Mouse (Mus musculus) hindbrain, embryonic 15.5 days (tissue): ENCODE results near the gene Nup107. TPM values are rescaled to one million over a fixed set of nuclear protein-coding genes. Genes with fewer than 3 reads are reported as not detected.
"Not testable (repeated sequence)": the region's sequence is repeated elsewhere in the genome, so short reads cannot be mapped to it uniquely, and the experiment has no call there.

Experiments
- ATAC-seq: fragments of 200-750 bp; cut with Nextera tagmentation; 2 replicates; pipeline ENCODE4 v1.8.0; 2017; ENCODE audit warnings: low read depth, moderate number of reproducible peaks, moderate TSS enrichment; ENCODE audit not compliant: low FRiP score
- H3K27ac ChIP-seq: fragments of 300-500 bp; sonication (generic); replicated peaks from 2 replicates; pipeline ENCODE4 v1.5.1; 2015; ENCODE audit warnings: mild to moderate bottlenecking, inconsistent platforms
- H3K27me3 ChIP-seq: fragments of 300-500 bp; sonication (generic); 2 replicates; pipeline ENCODE4 v1.6.1; 2015; ENCODE audit warnings: control low read depth, inconsistent platforms
- H3K36me3 ChIP-seq: fragments of 300-500 bp; sonication (generic); 2 replicates; pipeline ENCODE4 v1.6.1; 2015; ENCODE audit warnings: control low read depth, inconsistent platforms
- H3K4me1 ChIP-seq: fragments of 300-500 bp; sonication (generic); replicated peaks from 2 replicates; pipeline ENCODE4 v1.6.1; 2015; ENCODE audit warnings: control low read depth, inconsistent platforms
- H3K4me2 ChIP-seq: fragments of 300-500 bp; sonication (generic); 2 replicates; pipeline ENCODE4 v1.6.1; 2015; ENCODE audit warnings: moderate library complexity, mild to moderate bottlenecking, inconsistent platforms
- H3K4me3 ChIP-seq: fragments of 300-500 bp; sonication (generic); 2 replicates; pipeline ENCODE4 v1.5.1; 2015; ENCODE audit warnings: mild to moderate bottlenecking, inconsistent platforms
- H3K9ac ChIP-seq: fragments of 300-500 bp; sonication (generic); 2 replicates; pipeline ENCODE4 v1.6.1; 2015; ENCODE audit warnings: inconsistent platforms
- H3K9me3 ChIP-seq: fragments of 300-500 bp; sonication (generic); 2 replicates; pipeline ENCODE4 v1.6.1; 2016; ENCODE audit warnings: control low read depth, inconsistent platforms
- WGBS: fragments of 180-500 bp; shearing (Covaris S2); methylation state at CpG from one replicate; pipeline ENCODE4 v1.1.7; 2015; 5-methylcytosine and 5-hydroxymethylcytosine counted together
- polyA plus RNA-seq: library from polyadenylated mRNA; unstranded; fragments of >200 nt; fragmentation: Nextera tagmentation; extraction: Ambion mirVana; gene quantifications from 2 replicates; pipeline ENCODE4 v1.2.1, GENCODE M21; 2015

The Nup107 gene
- polyA plus RNA-seq, 1 experiment from 2014 or later = 31.4 TPM

GRCm38 (mm10) chr10:117758749-117759727, 33.5 kb downstream of the Nup107 start:
- no peaks in the 10 kb centered on the region for H3K27me3 ChIP-seq
- no peak overlapping the region for H3K27ac ChIP-seq
- WGBS = 91% methylated on average over 18 of the region's 18 CpGs
- H3K36me3 ChIP-seq = peaks cover 78% of the 10 kb centered on the region
- no peaks in the 10 kb centered on the region for H3K9me3 ChIP-seq
- H3K4me1 ChIP-seq = no peaks in the 10 kb centered on the region
- H3K9ac ChIP-seq = no peak overlapping the region
- no peak overlapping the region for H3K4me3 ChIP-seq
- ATAC-seq = no peak
- H3K4me2 ChIP-seq = no peak overlapping the region

GRCm38 (mm10) chr10:117758344-117758743, 34.2 kb downstream of the Nup107 start:
- not testable (repeated sequence) for ATAC-seq, H3K9me3 ChIP-seq, H3K27ac ChIP-seq, H3K27me3 ChIP-seq, H3K4me1 ChIP-seq, H3K9ac ChIP-seq, H3K4me2 ChIP-seq, H3K4me3 ChIP-seq
- peaks cover 72% of the 10 kb centered on the region for H3K36me3 ChIP-seq
- 94% methylated on average over 3 of the region's 3 CpGs for WGBS

- H3K4me2 ChIP-seq = no peak overlapping the region
- no peaks in the 10 kb centered on the region for H3K4me1 ChIP-seq
- H3K27me3 ChIP-seq = no peaks in the 10 kb centered on the region
- no peak overlapping the region for H3K27ac ChIP-seq
- H3K9ac ChIP-seq = no peak overlapping the region
- ATAC-seq = no peak
- peaks cover 69% of the 10 kb centered on the region for H3K36me3 ChIP-seq
- H3K4me3 ChIP-seq = no peak overlapping the region
- H3K9me3 ChIP-seq = no peaks in the 10 kb centered on the region
- WGBS = 95% methylated on average over 7 of the region's 7 CpGs
These were observed 34.6 kb downstream of the Nup107 start for GRCm38 (mm10) chr10:117757796-117758342.

- Histone ChIP-seq H3K4me2 (no peak overlapping the region), H3K4me3 (no peak overlapping the region), H3K36me3 (peaks cover 67% of the 10 kb centered on the region), H3K9me3 (no peaks in the 10 kb centered on the region), H3K9ac (no peak overlapping the region), H3K27me3 (no peaks in the 10 kb centered on the region), H3K4me1 (no peaks in the 10 kb centered on the region), H3K27ac (no peak overlapping the region)
- 95% methylated on average over 1 of the region's 1 CpGs for WGBS
- ATAC-seq = no peak
These were observed 35.2 kb downstream of the Nup107 start for GRCm38 (mm10) chr10:117757259-117757658.

DNA sequence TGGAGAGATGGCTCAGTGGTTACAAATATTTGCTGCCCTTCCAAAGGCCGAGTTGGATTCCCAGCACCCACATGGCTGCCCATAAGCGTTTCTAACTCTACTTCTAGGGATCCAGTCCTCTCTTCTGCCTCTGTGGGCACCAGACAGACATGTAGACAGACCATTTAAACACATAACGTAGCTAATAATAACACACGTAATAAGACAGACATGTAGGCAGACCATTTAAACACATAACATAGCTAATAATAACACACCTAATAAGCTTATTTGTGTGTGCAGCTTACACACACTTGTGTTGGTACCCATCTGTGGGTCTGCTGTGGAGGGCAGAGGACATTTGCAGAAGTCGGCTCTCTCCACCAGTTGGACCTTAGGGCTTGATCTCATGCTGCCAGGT, 35.7 kb downstream of the Nup107 start:
- H3K27ac ChIP-seq = no peak overlapping the region
- no peaks in the 10 kb centered on the region for H3K9me3 ChIP-seq
- no peak overlapping the region for H3K4me3 ChIP-seq
- WGBS = 94% methylated on average over 5 of the region's 5 CpGs
- H3K4me1 ChIP-seq = no peaks in the 10 kb centered on the region
- peaks cover 64% of the 10 kb centered on the region for H3K36me3 ChIP-seq
- no peaks in the 10 kb centered on the region for H3K27me3 ChIP-seq
- no peak for ATAC-seq
- no peak overlapping the region for H3K4me2 ChIP-seq
- no peak overlapping the region for H3K9ac ChIP-seq

GRCm38 (mm10) chr10:117755799-117756467, 36.6 kb downstream of the Nup107 start:
- Histone ChIP-seq H3K27me3 (no peaks in the 10 kb centered on the region), H3K4me3 (no peak overlapping the region), H3K9ac (no peak overlapping the region), H3K4me1 (no peaks in the 10 kb centered on the region), H3K9me3 (no peaks in the 10 kb centered on the region), H3K27ac (no peak overlapping the region), H3K36me3 (peaks cover 56% of the 10 kb centered on the region), H3K4me2 (no peak overlapping the region)
- WGBS = 93% methylated on average over 11 of the region's 11 CpGs
- no peak for ATAC-seq

DNA sequence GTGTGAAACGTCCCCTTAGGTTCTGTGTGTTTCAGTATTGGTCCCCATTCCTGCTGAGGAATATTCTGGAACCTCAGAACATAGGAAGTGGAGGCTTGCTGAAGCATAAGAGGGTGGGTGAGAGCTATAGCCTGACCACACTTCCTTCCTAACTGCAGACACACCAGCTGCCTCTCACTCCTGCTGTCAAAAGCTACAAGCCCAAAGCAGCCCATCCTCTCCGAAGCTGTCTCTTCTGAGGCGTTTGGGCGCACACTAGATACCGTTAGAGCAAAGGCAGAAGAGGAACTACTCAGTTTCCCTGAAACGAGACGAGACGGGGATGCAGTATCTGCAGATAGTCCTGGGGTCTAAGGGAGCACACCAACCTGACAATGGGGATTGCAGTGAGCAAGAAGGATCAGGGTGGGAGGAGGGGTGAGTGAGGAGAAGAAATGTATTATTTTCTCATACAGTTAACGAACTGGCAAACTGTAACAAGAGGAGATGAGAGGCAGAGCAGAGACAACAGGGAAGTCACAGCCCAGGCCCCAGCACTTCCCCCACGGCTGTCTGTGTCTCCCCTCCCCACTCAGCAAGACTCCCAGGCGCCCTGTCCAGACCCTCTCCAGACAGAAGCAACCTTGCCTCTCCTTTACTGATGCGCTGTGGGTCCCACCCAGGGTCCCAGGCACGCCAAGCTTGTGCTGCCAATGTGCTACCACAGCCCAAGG, 37.3 kb downstream of the Nup107 start:
- Histone ChIP-seq H3K27ac (no peak overlapping the region), H3K36me3 (peaks cover 53% of the 10 kb centered on the region), H3K9ac (no peak overlapping the region), H3K4me1 (no peaks in the 10 kb centered on the region), H3K9me3 (no peaks in the 10 kb centered on the region), H3K27me3 (no peaks in the 10 kb centered on the region), H3K4me3 (no peak overlapping the region), H3K4me2 (no peak overlapping the region)
- 92% methylated on average over 13 of the region's 13 CpGs for WGBS
- no peak for ATAC-seq

DNA sequence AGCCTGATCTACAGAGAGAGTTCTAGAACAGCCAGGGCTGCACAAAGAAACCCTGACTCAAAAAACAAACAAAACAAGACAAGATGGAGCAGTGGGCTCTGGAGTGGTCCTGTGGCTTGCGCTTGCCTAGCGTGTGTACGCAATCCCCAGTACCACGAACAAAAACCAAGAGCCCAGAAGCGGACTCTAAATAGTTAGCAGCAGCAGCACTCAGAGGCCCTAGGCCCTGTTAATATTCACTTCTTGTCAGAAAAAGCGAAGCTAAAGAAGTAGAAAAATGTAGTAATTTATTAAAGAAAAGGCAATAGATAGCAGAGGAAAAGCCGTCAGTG, 37.9 kb downstream of the Nup107 start:
- H3K4me2 ChIP-seq = no peak overlapping the region
- no peak overlapping the region for H3K9ac ChIP-seq
- no peak overlapping the region for H3K27ac ChIP-seq
- H3K36me3 ChIP-seq = peaks cover 53% of the 10 kb centered on the region
- H3K4me1 ChIP-seq = no peaks in the 10 kb centered on the region
- no peak overlapping the region for H3K4me3 ChIP-seq
- 96% methylated on average over 7 of the region's 7 CpGs for WGBS
- no peak for ATAC-seq
- H3K27me3 ChIP-seq = no peaks in the 10 kb centered on the region
- H3K9me3 ChIP-seq = no peaks in the 10 kb centered on the region

- no peak overlapping the region for H3K9ac ChIP-seq
- H3K4me2 ChIP-seq = no peak overlapping the region
- 94% methylated on average over 8 of the region's 8 CpGs for WGBS
- no peak overlapping the region for H3K4me3 ChIP-seq
- H3K36me3 ChIP-seq = peaks cover 49% of the 10 kb centered on the region
- ATAC-seq = no peak
- H3K27me3 ChIP-seq = no peaks in the 10 kb centered on the region
- H3K9me3 ChIP-seq = no peaks in the 10 kb centered on the region
- H3K27ac ChIP-seq = no peak overlapping the region
- no peaks in the 10 kb centered on the region for H3K4me1 ChIP-seq
These were observed 38.5 kb downstream of the Nup107 start for GRCm38 (mm10) chr10:117753711-117754608.

GRCm38 (mm10) chr10:117752851-117753647, 39.5 kb downstream of the Nup107 start:
- Histone ChIP-seq H3K9ac (no peak overlapping the region), H3K36me3 (peaks cover 43% of the 10 kb centered on the region), H3K4me3 (no peak overlapping the region), H3K4me2 (no peak overlapping the region), H3K4me1 (no peaks in the 10 kb centered on the region), H3K27me3 (no peaks in the 10 kb centered on the region), H3K9me3 (no peaks in the 10 kb centered on the region), H3K27ac (no peak overlapping the region)
- no peak for ATAC-seq
- 96% methylated on average over 5 of the region's 5 CpGs for WGBS
